Mouse (Mus musculus): ENCODE results near the gene Ror1.

- TF ChIP-seq CTCF (IDR thresholded peaks at IDR 0.05; ENCODE audit: low read depth): no peak
- no peak for TF ChIP-seq EP300 (optimal IDR thresholded peaks at IDR 0.05)
These were observed 205.8 kb downstream of the Ror1 start for GRCm38 (mm10) chr4:100301423-100301822.

Measured in stomach, postnatal 0 days (tissue).